Mouse (Mus musculus) erythroblast, adult 5-6 weeks (primary cell): ENCODE results near the gene Stkld1. TPM values are rescaled to one million over a fixed set of nuclear protein-coding genes. Genes with fewer than 3 reads are reported as not detected.

Experiments used
- ATAC-seq: replicated peaks from 2 replicates; pipeline ENCODE4 v1.8.0; 2016; ENCODE audit warnings: moderate number of reproducible peaks, mild to moderate bottlenecking, moderate TSS enrichment, inconsistent platforms; ENCODE audit not compliant: poor library complexity, low FRiP score, severe bottlenecking
- total RNA-seq, 2 experiments: library from RNA; stranded (forward) in 1 of 2; stranded (reverse) in 1 of 2; fragments of 150-400 nt in 1 of 2; fragments of 200-764, 138-1000 nt in 1 of 2; gene quantifications; 2 replicates each; pipeline versions ENCODE4 v1.2.3 to v1.2.4; 2015 to 2017; ENCODE audit warnings: low replicate concordance in 2 of 2

Gene Stkld1
- total RNA-seq, 2 experiments from 2014 or later = not detected

GRCm38 (mm10) chr2:26956811-26957487 lies 23.1 kb downstream of the Stkld1 start:
- no peak for ATAC-seq

GRCm38 (mm10) chr2:26957488-26957859 lies 23.6 kb downstream of the Stkld1 start:
- ATAC-seq = no peak

- ATAC-seq = no peak
These were observed 26.9 kb downstream of the Stkld1 start for GRCm38 (mm10) chr2:26960756-26961155.

- peak; percentile 93 for ATAC-seq
These were observed 30.3 kb downstream of the Stkld1 start, which contains the start of gene Rexo4 for GRCm38 (mm10) chr2:26963923-26964723. Gene Rexo4 (minus strand): TSS chr2:26964386.

GRCm38 (mm10) chr2:26964724-26965370 lies 31.0 kb downstream of the Stkld1 start:
- peak; percentile 16; the same call in 1 of the 2 replicates for ATAC-seq

- no peak for ATAC-seq
These were observed 33.4 kb downstream of the Stkld1 start for GRCm38 (mm10) chr2:26967262-26967661.

- no peak for ATAC-seq
These were observed 39.3 kb downstream of the Stkld1 start, which contains the start of gene Adamts13 for GRCm38 (mm10) chr2:26973116-26973515. Gene Adamts13 (plus strand): TSS chr2:26973416.

GRCm38 (mm10) chr2:26973960-26974359 lies 40.1 kb downstream of the Stkld1 start:
- no peak for ATAC-seq

GRCm38 (mm10) chr2:26980361-26980760 lies 46.5 kb downstream of the Stkld1 start:
- ATAC-seq = no peak

GRCm38 (mm10) chr2:26984179-26984578 lies 50.3 kb downstream of the Stkld1 start:
- no peak for ATAC-seq

GRCm38 (mm10) chr2:26984640-26985039 lies 50.8 kb downstream of the Stkld1 start:
- ATAC-seq = no peak

- no peak for ATAC-seq
These were observed 60.1 kb downstream of the Stkld1 start for GRCm38 (mm10) chr2:26993936-26994335.

- no peak for ATAC-seq
These were observed 63.7 kb downstream of the Stkld1 start for GRCm38 (mm10) chr2:26997498-26997897.

GRCm38 (mm10) chr2:26997993-26998392 lies 64.1 kb downstream of the Stkld1 start:
- no peak for ATAC-seq

Other genes starting within 250 kb of the Stkld1 start
- gene Abo, start 69.1 kb upstream of the Stkld1 start, total RNA-seq (2015; ENCODE audit: low replicate concordance) = not detected in 2 replicates
- not detected in 2 replicates for gene Abo, start 69.1 kb upstream of the Stkld1 start, total RNA-seq (2017; ENCODE audit: low replicate concordance)
- 2.1 and 6.1 TPM in 2 replicates for gene Surf6, start 31.2 kb upstream of the Stkld1 start, total RNA-seq (2015; ENCODE audit: low replicate concordance)
- 7.4 and 7.6 TPM in 2 replicates for gene Surf6, start 31.2 kb upstream of the Stkld1 start, total RNA-seq (2017; ENCODE audit: low replicate concordance)
- 1.3 and 4.4 TPM in 2 replicates for gene Med22, start 23.4 kb upstream of the Stkld1 start, total RNA-seq (2015; ENCODE audit: low replicate concordance)
- gene Med22, start 23.4 kb upstream of the Stkld1 start, total RNA-seq (2017; ENCODE audit: low replicate concordance) = 6.0 and 10.6 TPM in 2 replicates
- 469 and 488 TPM in 2 replicates for gene Rpl7a, start 23.3 kb upstream of the Stkld1 start, total RNA-seq (2015; ENCODE audit: low replicate concordance)
- 357 and 378 TPM in 2 replicates for gene Rpl7a, start 23.3 kb upstream of the Stkld1 start, total RNA-seq (2017; ENCODE audit: low replicate concordance)
- gene Surf2, start 17.7 kb upstream of the Stkld1 start, total RNA-seq (2015; ENCODE audit: low replicate concordance) = 14.4 and 16.9 TPM in 2 replicates
- 4.2 and 15.0 TPM in 2 replicates for gene Surf2, start 17.7 kb upstream of the Stkld1 start, total RNA-seq (2017; ENCODE audit: low replicate concordance)
- 9.6 and 34.7 TPM in 2 replicates for gene Surf1, start 17.5 kb upstream of the Stkld1 start, total RNA-seq (2015; ENCODE audit: low replicate concordance)
- 17.5 and 20.1 TPM in 2 replicates for gene Surf1, start 17.5 kb upstream of the Stkld1 start, total RNA-seq (2017; ENCODE audit: low replicate concordance)
- gene Surf4, start 119 bp upstream of the Stkld1 start, total RNA-seq (2015; ENCODE audit: low replicate concordance) = 24.4 and 25.7 TPM in 2 replicates
- gene Surf4, start 119 bp upstream of the Stkld1 start, total RNA-seq (2017; ENCODE audit: low replicate concordance) = 18.8 and 21.4 TPM in 2 replicates
- gene Rexo4, start 30.3 kb downstream of the Stkld1 start, total RNA-seq (2015; ENCODE audit: low replicate concordance) = 2.9 and 4.8 TPM in 2 replicates
- 17.0 and 24.2 TPM in 2 replicates for gene Rexo4, start 30.3 kb downstream of the Stkld1 start, total RNA-seq (2017; ENCODE audit: low replicate concordance)
- 0.19 and 0.42 TPM in 2 replicates for gene Adamts13, start 39.4 kb downstream of the Stkld1 start, total RNA-seq (2015; ENCODE audit: low replicate concordance)
- 0.28 and 0.77 TPM in 2 replicates for gene Adamts13, start 39.4 kb downstream of the Stkld1 start, total RNA-seq (2017; ENCODE audit: low replicate concordance)
- 1.2 and 4.4 TPM in 2 replicates for gene Cacfd1, start 75.9 kb downstream of the Stkld1 start, total RNA-seq (2015; ENCODE audit: low replicate concordance)
- 2.8 and 14.5 TPM in 2 replicates for gene Cacfd1, start 75.9 kb downstream of the Stkld1 start, total RNA-seq (2017; ENCODE audit: low replicate concordance)
- 1.2 and 2.5 TPM in 2 replicates for gene Slc2a6, start 94.0 kb downstream of the Stkld1 start, total RNA-seq (2015; ENCODE audit: low replicate concordance)
- 0.56 and 1.9 TPM in 2 replicates for gene Slc2a6, start 94.0 kb downstream of the Stkld1 start, total RNA-seq (2017; ENCODE audit: low replicate concordance)
- not detected in 2 replicates for gene Mymk, start 138.1 kb downstream of the Stkld1 start, total RNA-seq (2015; ENCODE audit: low replicate concordance)
- not detected in 2 replicates for gene Mymk, start 138.1 kb downstream of the Stkld1 start, total RNA-seq (2017; ENCODE audit: low replicate concordance)
- not detected in 2 replicates for gene Adamtsl2, start 145.3 kb downstream of the Stkld1 start, total RNA-seq (2015; ENCODE audit: low replicate concordance)
- not detected in 2 replicates for gene Adamtsl2, start 145.3 kb downstream of the Stkld1 start, total RNA-seq (2017; ENCODE audit: low replicate concordance)
- gene Fam163b, start 208.4 kb downstream of the Stkld1 start, total RNA-seq (2015; ENCODE audit: low replicate concordance) = not detected in 2 replicates
- not detected in 2 replicates for gene Fam163b, start 208.4 kb downstream of the Stkld1 start, total RNA-seq (2017; ENCODE audit: low replicate concordance)
- gene Dbh, start 231.2 kb downstream of the Stkld1 start, total RNA-seq (2015; ENCODE audit: low replicate concordance) = not detected in 2 replicates
- not detected in 2 replicates for gene Dbh, start 231.2 kb downstream of the Stkld1 start, total RNA-seq (2017; ENCODE audit: low replicate concordance)